Mouse (Mus musculus): ENCODE results near the gene Zfp286.

- TF ChIP-seq EP300 (IDR thresholded peaks at IDR 0.05; ENCODE audit: low read depth), result no peak
- no peak for TF ChIP-seq CTCF (IDR thresholded peaks at IDR 0.05; ENCODE audit: low read depth)
Measured at GRCm38 (mm10) chr11:62813970-62814624, 24.8 kb upstream of the Zfp286 start.

Data from liver, postnatal 0 days (tissue).